Mouse (Mus musculus) frontal cortex, postnatal 14 days (tissue): ENCODE data around the gene Gm3526.
"Not testable (repeated sequence)": the region's sequence is repeated elsewhere in the genome, so short reads cannot be mapped to it uniquely, and the experiment has no call there.

Experiments used
- DNase-seq, 2 experiments: peaks; one replicate each; pipeline ENCODE4 v3.0.0; 2022; ENCODE audit warnings: low spot score in 2 of 2

Gene Gm3526

GRCm38 (mm10) chr14:5260480-5260879, at the start of gene Gm3526:
TSS of gene Gm3526 (minus strand) at chr14:5260580.
- DNase-seq, result not testable (repeated sequence)
